Mouse (Mus musculus) brain, embryonic 14.5 days (tissue): ENCODE measurements around the gene Stx18.

Experiments used
- CTCF ChIP-seq: fragments of 200-500 bp; IDR thresholded peaks from 2 replicates; pipeline ENCODE4 v1.5.1; 2012; ENCODE audit warnings: inconsistent platforms, mild to moderate bottlenecking, moderate library complexity, borderline replicate concordance; ENCODE audit not compliant: insufficient read depth, insufficient read length; ENCODE audit errors: extremely low read depth
- POLR2A ChIP-seq: fragments of 200-500 bp; IDR thresholded peaks from 2 replicates; pipeline ENCODE4 v1.6.1; 2012; ENCODE audit warnings: mild to moderate bottlenecking, inconsistent platforms, borderline replicate concordance; ENCODE audit not compliant: poor library complexity, insufficient read depth, insufficient read length, severe bottlenecking; ENCODE audit errors: extremely low read depth

GRCm38 (mm10) chr5:38184688-38185285 lies 146.2 kb downstream of the Stx18 start:
- TF ChIP-seq CTCF, result no peak
- no peak for TF ChIP-seq POLR2A
